Mouse (Mus musculus) embryo, embryonic 9.5 days (tissue): ENCODE measurements around the gene Ethe1.
"Not testable (repeated sequence)": the region's sequence is repeated elsewhere in the genome, so short reads cannot be mapped to it uniquely, and the experiment has no call there.

ENCODE experiments used
- DNase-seq: peaks from one replicate; pipeline ENCODE4 v3.0.0-alpha.2; 2017; ENCODE audit errors: extremely low spot score

Gene Ethe1

GRCm38 (mm10) chr7:24611709-24612108 lies 24.4 kb downstream of the Ethe1 start:
- no peak for DNase-seq

- no peak for DNase-seq
Observed at GRCm38 (mm10) chr7:24612308-24612910, 25.1 kb downstream of the Ethe1 start.

- no peak for DNase-seq
Observed at GRCm38 (mm10) chr7:24614816-24615215, 27.5 kb downstream of the Ethe1 start.

GRCm38 (mm10) chr7:24617763-24618162 lies 30.4 kb downstream of the Ethe1 start:
- DNase-seq: no peak

GRCm38 (mm10) chr7:24618374-24618773 lies 31.0 kb downstream of the Ethe1 start:
- not testable (repeated sequence) for DNase-seq

GRCm38 (mm10) chr7:24619671-24620397 lies 32.5 kb downstream of the Ethe1 start:
- DNase-seq: no peak

- DNase-seq: no peak
Observed at GRCm38 (mm10) chr7:24621193-24621592, 33.9 kb downstream of the Ethe1 start.

GRCm38 (mm10) chr7:24622967-24623366 lies 35.6 kb downstream of the Ethe1 start:
- DNase-seq: no peak

GRCm38 (mm10) chr7:24628685-24629610 lies 41.6 kb downstream of the Ethe1 start:
- DNase-seq: peak; percentile 88

- no peak for DNase-seq
Observed at GRCm38 (mm10) chr7:24629672-24630071, 42.3 kb downstream of the Ethe1 start.

- DNase-seq: no peak
Observed at GRCm38 (mm10) chr7:24630116-24630880, 43.0 kb downstream of the Ethe1 start.

- no peak for DNase-seq
Observed at GRCm38 (mm10) chr7:24636264-24636663, 48.9 kb downstream of the Ethe1 start, which contains the start of gene Lypd3. Lypd3 (plus strand) TSS chr7:24636550.

GRCm38 (mm10) chr7:24637046-24637445 lies 49.7 kb downstream of the Ethe1 start:
- no peak for DNase-seq

- DNase-seq: peak; percentile 36
Observed at GRCm38 (mm10) chr7:24638026-24638856, 50.9 kb downstream of the Ethe1 start.

- no peak for DNase-seq
Observed at GRCm38 (mm10) chr7:24640450-24640849, 53.1 kb downstream of the Ethe1 start.

- peak; percentile 54 for DNase-seq
Observed at GRCm38 (mm10) chr7:24642491-24642890, 55.1 kb downstream of the Ethe1 start.

GRCm38 (mm10) chr7:24644492-24644891 lies 57.1 kb downstream of the Ethe1 start:
- no peak for DNase-seq

GRCm38 (mm10) chr7:24644996-24645395 lies 57.7 kb downstream of the Ethe1 start:
- no peak for DNase-seq

- DNase-seq: no peak
Observed at GRCm38 (mm10) chr7:24646486-24646885, 59.1 kb downstream of the Ethe1 start.

- DNase-seq: peak; percentile 59
Observed at GRCm38 (mm10) chr7:24653681-24654080, 66.3 kb downstream of the Ethe1 start.
